Mouse (Mus musculus) neural tube, embryonic 12.5 days (tissue): ENCODE measurements at regions not wholly inside any gene's neighbourhood (a gene's known extent, or its start where the extent isn't known, plus 50 kb on each side); places are given as distances from the start of the nearest gene placed in this dataset.
A peak's percentile ranks its signal among the peaks of the same experiment; 100 is the strongest.

Experiments used
- ATAC-seq: fragments of 200-750 bp; cut with Nextera tagmentation; 2 replicates; pipeline ENCODE4 v1.8.0; 2017; ENCODE audit warnings: low read depth, mild to moderate bottlenecking, moderate TSS enrichment, moderate library complexity; ENCODE audit not compliant: low FRiP score
- H3K27ac ChIP-seq: fragments of 300-500 bp; sonication (generic); 2 replicates; pipeline ENCODE4 v1.5.1; 2016
- H3K27me3 ChIP-seq: fragments of 300-500 bp; sonication (generic); replicated peaks from 2 replicates; pipeline ENCODE4 v1.6.1; 2016; ENCODE audit warnings: mild to moderate bottlenecking
- H3K36me3 ChIP-seq: fragments of 300-500 bp; sonication (generic); 2 replicates; pipeline ENCODE4 v1.6.1; 2016; ENCODE audit warnings: mild to moderate bottlenecking
- H3K4me1 ChIP-seq: fragments of 300-500 bp; sonication (generic); 2 replicates; pipeline ENCODE4 v1.6.1; 2016
- H3K4me2 ChIP-seq: fragments of 300-500 bp; sonication (generic); replicated peaks from 2 replicates; pipeline ENCODE4 v1.6.1; 2016; ENCODE audit warnings: mild to moderate bottlenecking
- H3K4me3 ChIP-seq: fragments of 300-500 bp; sonication (generic); 2 replicates; pipeline ENCODE4 v1.5.1; 2016
- H3K9ac ChIP-seq: fragments of 300-500 bp; sonication (generic); 2 replicates; pipeline ENCODE4 v1.6.1; 2016; ENCODE audit warnings: mild to moderate bottlenecking
- H3K9me3 ChIP-seq: fragments of 300-500 bp; sonication (generic); 2 replicates; pipeline ENCODE4 v1.6.1; 2016; ENCODE audit warnings: mild to moderate bottlenecking
- WGBS: fragments of 180-500 bp; shearing (Covaris S2); methylation state at CpG from one replicate; pipeline ENCODE4 v1.1.7; 2016; 5-methylcytosine and 5-hydroxymethylcytosine counted together

- Histone ChIP-seq H3K4me2 (no peak overlapping the region), H3K4me3 (no peak overlapping the region), H3K27me3 (no peaks in the 10 kb centered on the region), H3K27ac (no peak overlapping the region), H3K36me3 (no peaks in the 10 kb centered on the region), H3K9me3 (no peaks in the 10 kb centered on the region), H3K4me1 (peaks cover 37% of the 10 kb centered on the region), H3K9ac (no peak overlapping the region)
- ATAC-seq: no peak
- 69% methylated on average over 3 of the region's 3 CpGs for WGBS
Observed at GRCm38 (mm10) chr3:119950721-119951120, 166.5 kb upstream of the Ptbp2 start.

GRCm38 (mm10) chr3:119950070-119950469 is 165.8 kb upstream of the Ptbp2 start:
- H3K4me1 ChIP-seq: peaks cover 37% of the 10 kb centered on the region
- no peak overlapping the region for H3K27ac ChIP-seq
- 71% methylated on average over 2 of the region's 2 CpGs for WGBS
- H3K27me3 ChIP-seq: no peaks in the 10 kb centered on the region
- no peak for ATAC-seq
- H3K4me2 ChIP-seq: no peak overlapping the region
- no peaks in the 10 kb centered on the region for H3K36me3 ChIP-seq
- no peak overlapping the region for H3K9ac ChIP-seq
- H3K4me3 ChIP-seq: no peak overlapping the region
- H3K9me3 ChIP-seq: no peaks in the 10 kb centered on the region

GRCm38 (mm10) chr3:119949620-119950019 is 165.4 kb upstream of the Ptbp2 start:
- H3K9ac ChIP-seq: no peak overlapping the region
- peak overlapping the region; percentile 55 for H3K4me2 ChIP-seq
- no peaks in the 10 kb centered on the region for H3K9me3 ChIP-seq
- H3K27me3 ChIP-seq: no peaks in the 10 kb centered on the region
- H3K27ac ChIP-seq: no peak overlapping the region
- H3K36me3 ChIP-seq: no peaks in the 10 kb centered on the region
- H3K4me3 ChIP-seq: no peak overlapping the region
- peaks cover 37% of the 10 kb centered on the region for H3K4me1 ChIP-seq
- ATAC-seq: peak; percentile 84
- 3% methylated on average over 7 of the region's 7 CpGs for WGBS

- no peak overlapping the region for H3K4me3 ChIP-seq
- WGBS: 20% methylated on average over 17 of the region's 17 CpGs
Observed at GRCm38 (mm10) chr3:119949041-119949470, 164.8 kb upstream of the Ptbp2 start.

GRCm38 (mm10) chr3:119947126-119947525 is 162.9 kb upstream of the Ptbp2 start:
- Histone ChIP-seq H3K4me2 (no peak overlapping the region), H3K4me3 (no peak overlapping the region), H3K4me1 (peaks cover 37% of the 10 kb centered on the region), H3K27me3 (no peaks in the 10 kb centered on the region), H3K27ac (no peak overlapping the region), H3K9ac (no peak overlapping the region), H3K36me3 (no peaks in the 10 kb centered on the region), H3K9me3 (no peaks in the 10 kb centered on the region)
- 24% methylated on average over 4 of the region's 4 CpGs for WGBS
- ATAC-seq: peak; percentile 70

More at GRCm38 (mm10) chr3:119949041-119949470, 164.8 kb upstream of the Ptbp2 start:
- Histone ChIP-seq H3K36me3 (no peaks in the 10 kb centered on the region), H3K27me3 (no peaks in the 10 kb centered on the region), H3K4me1 (peaks cover 37% of the 10 kb centered on the region), H3K9me3 (no peaks in the 10 kb centered on the region), H3K27ac (no peak overlapping the region), H3K4me2 (peak overlapping the region; percentile 55), H3K9ac (no peak overlapping the region)
- peak; percentile 65 for ATAC-seq

GRCm38 (mm10) chr3:119944115-119944514 is 159.8 kb upstream of the Ptbp2 start:
- no peaks in the 10 kb centered on the region for H3K36me3 ChIP-seq
- WGBS: 52% methylated on average over 5 of the region's 5 CpGs
- H3K27me3 ChIP-seq: no peaks in the 10 kb centered on the region; the same call in 1 of the 2 replicates
- H3K27ac ChIP-seq: no peak overlapping the region
- ATAC-seq: no peak
- peaks cover 26% of the 10 kb centered on the region for H3K4me1 ChIP-seq
- H3K4me3 ChIP-seq: no peak overlapping the region
- no peaks in the 10 kb centered on the region for H3K9me3 ChIP-seq
- H3K4me2 ChIP-seq: no peak overlapping the region
- no peak overlapping the region for H3K9ac ChIP-seq

GRCm38 (mm10) chr3:119939091-119939490 is 154.8 kb upstream of the Ptbp2 start:
- Histone ChIP-seq H3K36me3 (no peaks in the 10 kb centered on the region), H3K27me3 (no peaks in the 10 kb centered on the region; the same call in 1 of the 2 replicates), H3K4me3 (no peak overlapping the region), H3K9me3 (no peaks in the 10 kb centered on the region), H3K4me2 (no peak overlapping the region), H3K27ac (no peak overlapping the region), H3K4me1 (no peaks in the 10 kb centered on the region), H3K9ac (no peak overlapping the region)
- WGBS: 86% methylated on average over 1 of the region's 1 CpGs
- ATAC-seq: no peak

- H3K36me3 ChIP-seq: no peaks in the 10 kb centered on the region
- 73% methylated on average over 6 of the region's 6 CpGs for WGBS
- H3K9ac ChIP-seq: no peak overlapping the region
- no peaks in the 10 kb centered on the region for H3K4me1 ChIP-seq
- no peak for ATAC-seq
- H3K27me3 ChIP-seq: no peaks in the 10 kb centered on the region; the same call in 1 of the 2 replicates
- no peak overlapping the region for H3K4me2 ChIP-seq
- no peaks in the 10 kb centered on the region for H3K9me3 ChIP-seq
- H3K4me3 ChIP-seq: no peak overlapping the region
- H3K27ac ChIP-seq: no peak overlapping the region
Observed at GRCm38 (mm10) chr3:119938425-119938824, 154.2 kb upstream of the Ptbp2 start.

GRCm38 (mm10) chr3:119936526-119936925 is 152.3 kb upstream of the Ptbp2 start:
- H3K27ac ChIP-seq: no peak overlapping the region
- no peak overlapping the region for H3K4me3 ChIP-seq
- H3K27me3 ChIP-seq: no peaks in the 10 kb centered on the region; the same call in 1 of the 2 replicates
- no peak overlapping the region for H3K9ac ChIP-seq
- H3K4me1 ChIP-seq: no peaks in the 10 kb centered on the region
- no peak for ATAC-seq
- H3K4me2 ChIP-seq: no peak overlapping the region
- no peaks in the 10 kb centered on the region for H3K9me3 ChIP-seq
- H3K36me3 ChIP-seq: no peaks in the 10 kb centered on the region
- 62% methylated on average over 1 of the region's 1 CpGs for WGBS

GRCm38 (mm10) chr3:119933049-119933511 is 148.8 kb upstream of the Ptbp2 start:
- H3K27me3 ChIP-seq: no peaks in the 10 kb centered on the region
- H3K4me3 ChIP-seq: no peak overlapping the region
- H3K9me3 ChIP-seq: no peaks in the 10 kb centered on the region
- no peak overlapping the region for H3K27ac ChIP-seq
- no peak for ATAC-seq
- no peak overlapping the region for H3K4me2 ChIP-seq
- WGBS: 38% methylated on average over 5 of the region's 5 CpGs
- no peaks in the 10 kb centered on the region for H3K36me3 ChIP-seq
- H3K4me1 ChIP-seq: no peaks in the 10 kb centered on the region
- no peak overlapping the region for H3K9ac ChIP-seq

GRCm38 (mm10) chr3:119928281-119928680 is 144.0 kb upstream of the Ptbp2 start:
- no peaks in the 10 kb centered on the region for H3K4me1 ChIP-seq
- no peaks in the 10 kb centered on the region for H3K27me3 ChIP-seq
- H3K9ac ChIP-seq: no peak overlapping the region
- no peak overlapping the region for H3K4me2 ChIP-seq
- no peaks in the 10 kb centered on the region for H3K36me3 ChIP-seq
- WGBS: 88% methylated on average over 2 of the region's 2 CpGs
- no peak overlapping the region for H3K27ac ChIP-seq
- ATAC-seq: no peak
- no peak overlapping the region for H3K4me3 ChIP-seq
- no peaks in the 10 kb centered on the region for H3K9me3 ChIP-seq

- Histone ChIP-seq H3K9ac (no peak overlapping the region), H3K4me2 (no peak overlapping the region), H3K27ac (no peak overlapping the region), H3K9me3 (no peaks in the 10 kb centered on the region), H3K36me3 (no peaks in the 10 kb centered on the region), H3K27me3 (no peaks in the 10 kb centered on the region), H3K4me1 (no peaks in the 10 kb centered on the region), H3K4me3 (no peak overlapping the region)
- no peak for ATAC-seq
- 71% methylated on average over 4 of the region's 4 CpGs for WGBS
Observed at GRCm38 (mm10) chr3:119919501-119920141, 135.4 kb upstream of the Ptbp2 start.
